Mouse (Mus musculus) bone marrow, adult 2 months (tissue): ENCODE results near the gene Arhgap22.

Source experiments
- CTCF ChIP-seq: fragments of 200-500 bp; IDR thresholded peaks from 2 replicates; pipeline ENCODE4 v1.5.1; 2011; ENCODE audit warnings: low read length, control low read depth; ENCODE audit not compliant: control insufficient read depth, insufficient read depth
- POLR2A ChIP-seq: fragments of 200-500 bp; IDR thresholded peaks from 2 replicates; pipeline ENCODE4 v1.6.1; 2011; ENCODE audit warnings: low read depth, mild to moderate bottlenecking, control low read depth, low read length, borderline replicate concordance; ENCODE audit not compliant: control insufficient read depth

DNA sequence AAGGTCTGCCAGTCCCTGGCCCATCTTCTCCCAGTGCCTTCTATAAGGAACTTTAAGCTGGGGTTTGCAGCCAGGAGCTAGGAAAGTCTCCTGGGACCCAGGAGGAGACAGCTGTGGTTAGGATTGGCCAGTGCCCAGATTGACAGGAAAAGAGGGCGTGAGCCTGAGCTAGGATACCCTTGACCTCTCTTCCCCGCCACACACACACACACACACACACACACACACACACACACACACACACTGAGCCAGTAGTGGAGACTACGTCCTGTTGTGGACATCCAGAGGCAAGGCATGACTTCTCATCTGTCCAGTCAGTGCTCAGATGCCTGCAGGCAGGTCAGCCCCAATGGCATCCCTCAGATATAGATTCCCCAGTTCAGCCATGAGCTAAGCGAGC is 147.7 kb downstream of the Arhgap22 start:
- TF ChIP-seq POLR2A, result no peak
- no peak for TF ChIP-seq CTCF
